ENCODE assay signal across 16 mouse cellular contexts in genomic region chr8:94566033-94566432, GRCm38 (mm10). TPM values are rescaled to one million over a fixed set of nuclear protein-coding genes. Genes with fewer than 3 reads are reported as not detected.
A peak's percentile ranks its signal among the peaks of the same experiment; 100 is the strongest.
DNase-seq lines count a peak whose midpoint lies in the region; ATAC-seq and TF ChIP-seq lines count a peak whose summit lies in the region.
"Had no signal": no experiment of that assay in that cellular context is flagged by ENCODE, and none has a peak within 500 bp of the region (broad histone marks: within the 10 kb centered on the region; RNA-seq: fewer than 3 reads in every experiment).

No protein-coding gene starts in this region.

- DNase-seq in CH12.LX (ENCODE audit: extremely low read depth): no peak
- DNase-seq in embryonic facial prominence, embryonic 10.5 days (ENCODE audit: low spot score): no peak
- DNase-seq in forebrain, postnatal 0 days: no peak
- DNase-seq in spleen, postnatal 36 days (ENCODE audit: low spot score in 2 of 2): no peak
- no peak for DNase-seq in layer of hippocampus, postnatal 36 days
- DNase-seq: cerebellum, adult 9-11 months; embryo, embryonic 11 days; gastrocnemius, postnatal 14 days; right cerebral cortex, postnatal 4 days; thymus, postnatal 36 days had no signal

- in situ Hi-C loops in CH12.LX (cut with MboI; ENCODE audit: low pct_ligation_motif_present, low pct_unique_long_range_greater_than_20kb, low sequenced_read_pairs): no loop called here

- H3K36me3 ChIP-seq in CH12.LX (replicated peaks in 1 of 2; ENCODE audit: control insufficient read depth in 1 of 2, insufficient read depth in 1 of 2, low read length in 1 of 2): peaks cover 18 to 45% of the 10 kb centered on the region in 2 experiments
- H3K36me3 ChIP-seq in embryonic facial prominence, embryonic 10.5 days (replicated peaks): peaks cover 2% of the 10 kb centered on the region; the same call in 1 of the 2 replicates
- no peaks in the 10 kb centered on the region; the same call in 1 of the 2 replicates for H3K36me3 ChIP-seq in forebrain, postnatal 0 days (ENCODE audit: insufficient read depth)
- H3K36me3 ChIP-seq in midbrain, embryonic 13.5 days: no peaks in the 10 kb centered on the region
- H3K36me3 ChIP-seq in intestine, embryonic 16.5 days (ENCODE audit: control insufficient read depth, insufficient read depth, low read length): no peaks in the 10 kb centered on the region
- H3K36me3 ChIP-seq: neural tube, embryonic 12.5 days had no signal

- no peak for TF ChIP-seq EP300 in CH12.LX (IDR thresholded peaks at IDR 0.05; ENCODE audit: low read length)

- ATAC-seq in forebrain, postnatal 0 days: no peak
- no peak for ATAC-seq in midbrain, embryonic 13.5 days
- ATAC-seq in megakaryocyte progenitor cell, adult 5-6 weeks (replicated peaks; ENCODE audit: poor library complexity): no peak
- no peak for ATAC-seq in intestine, embryonic 16.5 days

- H3K9ac ChIP-seq in CH12.LX (ENCODE audit: insufficient read depth, low read depth): no peak overlapping the region
- no peak overlapping the region for H3K9ac ChIP-seq in forebrain, postnatal 0 days
- no peak overlapping the region; the same call in 1 of the 2 replicates for H3K9ac ChIP-seq in midbrain, embryonic 13.5 days (replicated peaks)
- no peak overlapping the region for H3K9ac ChIP-seq in intestine, embryonic 16.5 days (ENCODE audit: low read depth, low read length)
- H3K9ac ChIP-seq: liver, embryonic 14.5 days; neural tube, embryonic 12.5 days had no signal

- TF ChIP-seq POLR2A in CH12.LX (IDR thresholded peaks at IDR 0.05; ENCODE audit: low read depth, low read length): no peak

- H3K4me2 ChIP-seq in CH12.LX (ENCODE audit: insufficient read depth, low read depth, poor library complexity, severe bottlenecking): no peak overlapping the region
- H3K4me2 ChIP-seq in forebrain, postnatal 0 days (ENCODE audit: low read depth): no peak overlapping the region
- no peak overlapping the region for H3K4me2 ChIP-seq in midbrain, embryonic 13.5 days (replicated peaks)
- no peak overlapping the region for H3K4me2 ChIP-seq in intestine, embryonic 16.5 days (ENCODE audit: low read depth, low read length)

- TF ChIP-seq RAD21 in CH12.LX (IDR thresholded peaks at IDR 0.05; ENCODE audit: low read depth, low read length): no peak

- WGBS in embryonic facial prominence, embryonic 10.5 days: 80% methylated on average over 6 of the region's 6 CpGs
- WGBS in forebrain, postnatal 0 days: 44% methylated on average over 6 of the region's 6 CpGs
- WGBS in midbrain, embryonic 13.5 days: 73% methylated on average over 6 of the region's 6 CpGs
- 74% methylated on average over 6 of the region's 6 CpGs for WGBS in intestine, embryonic 16.5 days

- no peak overlapping the region for H3K4me3 ChIP-seq in CH12.LX (replicated peaks in 1 of 3; ENCODE audit: low read depth in 2 of 3, low read length in 2 of 3, poor library complexity in 1 of 3)
- H3K4me3 ChIP-seq in embryonic facial prominence, embryonic 10.5 days: no peak overlapping the region
- H3K4me3 ChIP-seq in forebrain, postnatal 0 days (ENCODE audit: low read depth, low read length): no peak overlapping the region
- no peak overlapping the region for H3K4me3 ChIP-seq in midbrain, embryonic 13.5 days (replicated peaks)
- H3K4me3 ChIP-seq in intestine, embryonic 16.5 days (ENCODE audit: low read length): no peak overlapping the region
- H3K4me3 ChIP-seq: megakaryocyte, embryonic 14.5 days; neural tube, embryonic 12.5 days had no signal

- peaks cover 51 to 69% of the 10 kb centered on the region in 2 experiments for H3K4me1 ChIP-seq in CH12.LX (ENCODE audit: control insufficient read depth in 1 of 2, insufficient read depth in 2 of 2)
- peaks cover 28% of the 10 kb centered on the region for H3K4me1 ChIP-seq in embryonic facial prominence, embryonic 10.5 days
- peaks cover 17% of the 10 kb centered on the region for H3K4me1 ChIP-seq in forebrain, postnatal 0 days (ENCODE audit: insufficient read depth)
- H3K4me1 ChIP-seq in midbrain, embryonic 13.5 days (replicated peaks): peaks cover 44% of the 10 kb centered on the region
- no peaks in the 10 kb centered on the region for H3K4me1 ChIP-seq in intestine, embryonic 16.5 days (ENCODE audit: control insufficient read depth, insufficient read depth, low read length)

- dilution Hi-C loops in CH12.LX (cut with MboI; ENCODE audit: extremely low pct_ligation_motif_present, extremely low pct_unique_long_range_greater_than_20kb, low sequenced_read_pairs): no loop called here

- peak overlapping the region; percentile 24; the same call in 1 of the 2 replicates for H3K27ac ChIP-seq in CH12.LX (ENCODE audit: insufficient read depth, low read depth)
- peak overlapping the region; percentile 31; the same call in 1 of the 2 replicates for H3K27ac ChIP-seq in embryonic facial prominence, embryonic 10.5 days (replicated peaks)
- H3K27ac ChIP-seq in forebrain, postnatal 0 days (ENCODE audit: low read depth, low read length): peak overlapping the region; percentile 66
- H3K27ac ChIP-seq in midbrain, embryonic 13.5 days: peak overlapping the region; percentile 87
- H3K27ac ChIP-seq in intestine, embryonic 16.5 days (ENCODE audit: low read length): no peak overlapping the region
- H3K27ac ChIP-seq: liver, embryonic 14.5 days; neural tube, embryonic 12.5 days had no signal

- no peaks in the 10 kb centered on the region for H3K9me3 ChIP-seq in CH12.LX (replicated peaks; ENCODE audit: low read length)
- no peaks in the 10 kb centered on the region for H3K9me3 ChIP-seq in embryonic facial prominence, embryonic 10.5 days
- H3K9me3 ChIP-seq in forebrain, postnatal 0 days (ENCODE audit: low read length): no peaks in the 10 kb centered on the region
- no peaks in the 10 kb centered on the region for H3K9me3 ChIP-seq in midbrain, embryonic 13.5 days
- H3K9me3 ChIP-seq in intestine, embryonic 16.5 days (ENCODE audit: control insufficient read depth, low read length): no peaks in the 10 kb centered on the region
- H3K9me3 ChIP-seq: megakaryocyte, embryonic 14.5 days; neural tube, embryonic 12.5 days had no signal

- TF ChIP-seq CTCF in CH12.LX (conservative IDR thresholded peaks at IDR 0.05 in 1 of 2, IDR thresholded peaks at IDR 0.05 in 1 of 2; ENCODE audit: low read depth in 2 of 2, low read length in 2 of 2): no peak
- no peak for TF ChIP-seq CTCF in forebrain, postnatal 0 days (IDR thresholded peaks at IDR 0.05; ENCODE audit: low read depth)

- peaks cover 20% of the 10 kb centered on the region for H3K79me2 ChIP-seq in CH12.LX (replicated peaks; ENCODE audit: control insufficient read depth, extremely low read depth, insufficient read depth, poor library complexity, severe bottlenecking)

- no peaks in the 10 kb centered on the region for H3K27me3 ChIP-seq in CH12.LX (replicated peaks)
- no peaks in the 10 kb centered on the region for H3K27me3 ChIP-seq in embryonic facial prominence, embryonic 10.5 days (replicated peaks; ENCODE audit: low read depth, poor library complexity, severe bottlenecking)
- H3K27me3 ChIP-seq in forebrain, postnatal 0 days (ENCODE audit: insufficient read depth, low read length): no peaks in the 10 kb centered on the region
- peaks cover 14% of the 10 kb centered on the region for H3K27me3 ChIP-seq in midbrain, embryonic 13.5 days
- no peaks in the 10 kb centered on the region for H3K27me3 ChIP-seq in intestine, embryonic 16.5 days (replicated peaks; ENCODE audit: control insufficient read depth, insufficient read depth, low read length)

TF ChIP-seq in CH12.LX, 34 proteins besides CTCF, POLR2A, EP300 and RAD21 (continues in another document):
- TF ChIP-seq MAX (IDR thresholded peaks at IDR 0.05; ENCODE audit: low read length): peak; percentile 53

RNA-seq across cellular contexts. Expression of gene Cpne2, which starts 33.2 kb away (rescaled TPM):
- total RNA-seq in CH12.LX (2012; rRNA removed) (70.6 and 118 TPM in 2 replicates), CH12.LX (2014; rRNA removed) (10.3 and 12.7 TPM in 2 replicates)
- 26.7 and 29.3 TPM in 2 replicates for polyA plus RNA-seq in CH12.LX (2012; ENCODE audit: insufficient read length, low read depth)
- polyA plus RNA-seq in embryonic facial prominence, embryonic 10.5 days (2016; fragmentation: Nextera tagmentation; extraction: Ambion mirVana): 9.1 and 9.9 TPM in 2 replicates
- total RNA-seq in forebrain, postnatal 0 days (2014; rRNA removed): 49.2 and 68.8 TPM in 2 replicates
- 41.6 and 58.3 TPM in 2 replicates for polyA plus RNA-seq in forebrain, postnatal 0 days (2015; fragmentation: Nextera tagmentation; extraction: Ambion mirVana)
- polyA plus RNA-seq in midbrain, embryonic 13.5 days (2015; fragmentation: Nextera tagmentation; extraction: Ambion mirVana): 9.8 and 12.3 TPM in 2 replicates
- 98.4 and 104 TPM in 2 replicates for total RNA-seq in megakaryocyte progenitor cell, adult 5-6 weeks (2015)
- 54.1 and 64.9 TPM in 2 replicates for total RNA-seq in megakaryocyte progenitor cell, adult 5-6 weeks (2017)
- 10 to 100 TPM; 37.8 to 44.4 TPM for total RNA-seq in layer of hippocampus, postnatal 36 days (2021)
- 5.7 and 6.4 TPM in 2 replicates for polyA plus RNA-seq in intestine, embryonic 16.5 days (2015; fragmentation: Nextera tagmentation; extraction: Ambion mirVana)

RNA-seq across cellular contexts. Expression of gene Rspry1, which starts 35.7 kb away (rescaled TPM):
- total RNA-seq in CH12.LX (2012; rRNA removed) (17.5 and 18.0 TPM in 2 replicates), CH12.LX (2014; rRNA removed) (23.5 and 26.9 TPM in 2 replicates)
- 11.4 and 13.4 TPM in 2 replicates for polyA plus RNA-seq in CH12.LX (2012; ENCODE audit: insufficient read length, low read depth)
- polyA plus RNA-seq in embryonic facial prominence, embryonic 10.5 days (2016; fragmentation: Nextera tagmentation; extraction: Ambion mirVana): 43.8 and 47.1 TPM in 2 replicates
- 53.5 and 55.8 TPM in 2 replicates for total RNA-seq in forebrain, postnatal 0 days (2014; rRNA removed)
- 26.2 and 32.0 TPM in 2 replicates for polyA plus RNA-seq in forebrain, postnatal 0 days (2015; fragmentation: Nextera tagmentation; extraction: Ambion mirVana)
- 56.6 and 57.3 TPM in 2 replicates for polyA plus RNA-seq in midbrain, embryonic 13.5 days (2015; fragmentation: Nextera tagmentation; extraction: Ambion mirVana)
- total RNA-seq in megakaryocyte progenitor cell, adult 5-6 weeks (2015): 39.4 and 41.1 TPM in 2 replicates
- 31.6 and 35.4 TPM in 2 replicates for total RNA-seq in megakaryocyte progenitor cell, adult 5-6 weeks (2017)
- total RNA-seq in layer of hippocampus, postnatal 36 days (2021): 10 to 100 TPM; 26.1 to 27.0 TPM
- 27.9 and 29.5 TPM in 2 replicates for polyA plus RNA-seq in intestine, embryonic 16.5 days (2015; fragmentation: Nextera tagmentation; extraction: Ambion mirVana)

RNA-seq across cellular contexts. Expression of gene Fam192a, which starts 35.8 kb away (rescaled TPM):
- total RNA-seq in CH12.LX (2012; rRNA removed) (30.7 and 35.5 TPM in 2 replicates), CH12.LX (2014; rRNA removed) (37.6 and 43.7 TPM in 2 replicates)
- polyA plus RNA-seq in CH12.LX (2012; ENCODE audit: insufficient read length, low read depth): 80.3 and 95.6 TPM in 2 replicates
- polyA plus RNA-seq in embryonic facial prominence, embryonic 10.5 days (2016; fragmentation: Nextera tagmentation; extraction: Ambion mirVana): 82.6 and 93.1 TPM in 2 replicates
- total RNA-seq in forebrain, postnatal 0 days (2014; rRNA removed): 44.5 and 51.4 TPM in 2 replicates
- polyA plus RNA-seq in forebrain, postnatal 0 days (2015; fragmentation: Nextera tagmentation; extraction: Ambion mirVana): 71.5 and 79.9 TPM in 2 replicates
- polyA plus RNA-seq in midbrain, embryonic 13.5 days (2015; fragmentation: Nextera tagmentation; extraction: Ambion mirVana): 96.4 and 106 TPM in 2 replicates
- total RNA-seq in megakaryocyte progenitor cell, adult 5-6 weeks (2015): 35.3 and 40.4 TPM in 2 replicates
- 102 and 135 TPM in 2 replicates for total RNA-seq in megakaryocyte progenitor cell, adult 5-6 weeks (2017)
- 10 to 100 TPM; 37.5 to 43.0 TPM for total RNA-seq in layer of hippocampus, postnatal 36 days (2021)
- polyA plus RNA-seq in intestine, embryonic 16.5 days (2015; fragmentation: Nextera tagmentation; extraction: Ambion mirVana): 50.7 and 56.4 TPM in 2 replicates
